Mouse (Mus musculus): ENCODE measurements at regions not wholly inside any gene's neighbourhood (a gene's known extent, or its start where the extent isn't known, plus 50 kb on each side); places are given as distances from the start of the nearest gene placed in this dataset.

DNA sequence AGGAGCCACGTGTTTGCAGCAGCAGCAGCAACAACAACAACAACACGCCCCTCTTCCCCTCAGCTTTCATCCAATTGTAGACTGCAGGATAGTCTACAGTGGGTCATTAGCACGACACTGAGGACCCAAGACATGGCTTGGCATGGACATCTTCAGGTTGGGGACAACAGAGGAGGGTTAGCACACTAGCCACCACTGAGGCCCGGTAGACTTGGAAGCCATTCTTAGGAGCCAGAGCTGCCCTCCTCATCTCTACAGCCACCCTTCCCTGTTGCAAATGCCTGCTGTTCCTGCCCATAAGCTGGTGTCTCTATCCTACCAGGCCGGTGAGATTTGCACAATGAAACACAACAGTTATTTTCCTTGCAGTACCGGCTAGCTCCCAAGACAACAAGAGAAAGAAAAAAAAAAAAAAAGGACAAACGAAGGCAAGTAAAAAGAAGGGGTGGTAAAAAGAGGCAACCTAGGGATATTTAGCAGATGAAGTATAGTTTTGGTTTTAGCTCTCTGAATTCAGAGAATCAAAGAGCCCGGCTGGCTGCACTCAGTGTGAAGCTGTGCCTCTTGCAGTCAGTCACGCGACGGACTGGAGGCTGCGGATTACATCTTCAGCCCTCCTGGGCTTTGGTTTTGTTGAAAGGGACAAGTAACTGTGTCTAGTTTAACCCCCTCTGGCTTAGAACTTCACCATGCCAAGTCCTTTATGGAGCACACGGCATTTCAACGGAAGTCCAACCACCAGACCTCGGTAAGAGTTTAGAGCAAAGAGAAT, 421.9 kb upstream of the Mki67 start:
- no peak for DNase-seq (ENCODE audit: low spot score)
- Histone ChIP-seq H3K27me3 (replicated peaks; ENCODE audit: low read depth, poor library complexity, severe bottlenecking) (no peaks in the 10 kb centered on the region), H3K4me3 (no peak overlapping the region), H3K36me3 (replicated peaks) (no peaks in the 10 kb centered on the region), H3K4me1 (peaks cover 12% of the 10 kb centered on the region), H3K27ac (replicated peaks) (no peak overlapping the region), H3K9me3 (no peaks in the 10 kb centered on the region)
- 68% methylated on average over 15 of the region's 15 CpGs for WGBS

DNA sequence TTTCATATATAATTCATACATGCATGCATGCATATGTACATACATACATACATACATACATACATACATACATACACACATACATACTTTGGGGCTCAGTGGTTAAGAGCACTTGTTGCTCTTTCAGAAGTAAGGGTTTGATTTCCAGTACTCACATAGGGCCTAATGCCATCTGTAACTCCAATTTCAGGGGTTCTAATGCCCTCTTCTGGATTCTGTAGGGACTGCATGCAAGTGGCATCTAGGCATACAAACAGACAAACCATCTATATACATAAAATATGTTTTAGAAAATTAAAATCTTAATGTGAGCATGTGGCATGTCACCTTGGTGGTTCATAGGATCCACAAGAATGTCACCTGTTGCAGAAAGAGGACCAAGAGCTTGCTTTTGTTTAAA, 426.7 kb upstream of the Mki67 start:
- Histone ChIP-seq H3K27me3 (replicated peaks; ENCODE audit: low read depth, poor library complexity, severe bottlenecking) (0 out of 2 replicates have a peak, but pooled peaks cover 6% of the 10 kb centered on the region), H3K4me3 (no peak overlapping the region), H3K27ac (replicated peaks) (no peak overlapping the region), H3K36me3 (replicated peaks) (no peaks in the 10 kb centered on the region), H3K9me3 (no peaks in the 10 kb centered on the region), H3K4me1 (peaks cover 8% of the 10 kb centered on the region)
- DNase-seq (ENCODE audit: low spot score), result no peak

DNA sequence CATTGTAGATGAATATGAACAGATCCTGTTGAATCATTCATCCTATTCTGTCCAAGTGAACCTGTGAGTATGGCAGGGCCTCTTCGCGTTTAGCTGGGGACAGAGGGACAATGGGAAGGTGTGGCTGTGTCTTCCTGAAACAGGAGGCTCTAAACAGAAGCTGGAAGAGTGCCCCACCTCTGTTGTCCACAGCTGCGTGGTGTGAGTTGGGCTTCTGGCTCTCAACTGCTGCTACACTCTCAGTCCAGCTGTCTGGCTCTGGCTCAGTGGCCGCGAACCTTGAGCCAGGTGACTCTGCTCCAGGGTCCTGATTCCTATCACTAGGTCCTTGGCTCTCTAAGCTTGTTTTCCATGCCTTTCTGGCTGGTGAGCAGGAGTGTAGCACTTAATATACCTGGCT, 434.0 kb upstream of the Mki67 start:
- WGBS, result 75% methylated on average over 5 of the region's 5 CpGs
- Histone ChIP-seq H3K4me1 (peaks cover 23% of the 10 kb centered on the region), H3K27me3 (replicated peaks; ENCODE audit: low read depth, poor library complexity, severe bottlenecking) (peaks cover 13% of the 10 kb centered on the region; the same call in 1 of the 2 replicates), H3K36me3 (replicated peaks) (no peaks in the 10 kb centered on the region), H3K4me3 (no peak overlapping the region), H3K27ac (replicated peaks) (0 out of 2 replicates have a peak overlapping the region, but pooled peaks have one; percentile 67), H3K9me3 (no peaks in the 10 kb centered on the region)
- no peak for DNase-seq (ENCODE audit: low spot score)

DNA sequence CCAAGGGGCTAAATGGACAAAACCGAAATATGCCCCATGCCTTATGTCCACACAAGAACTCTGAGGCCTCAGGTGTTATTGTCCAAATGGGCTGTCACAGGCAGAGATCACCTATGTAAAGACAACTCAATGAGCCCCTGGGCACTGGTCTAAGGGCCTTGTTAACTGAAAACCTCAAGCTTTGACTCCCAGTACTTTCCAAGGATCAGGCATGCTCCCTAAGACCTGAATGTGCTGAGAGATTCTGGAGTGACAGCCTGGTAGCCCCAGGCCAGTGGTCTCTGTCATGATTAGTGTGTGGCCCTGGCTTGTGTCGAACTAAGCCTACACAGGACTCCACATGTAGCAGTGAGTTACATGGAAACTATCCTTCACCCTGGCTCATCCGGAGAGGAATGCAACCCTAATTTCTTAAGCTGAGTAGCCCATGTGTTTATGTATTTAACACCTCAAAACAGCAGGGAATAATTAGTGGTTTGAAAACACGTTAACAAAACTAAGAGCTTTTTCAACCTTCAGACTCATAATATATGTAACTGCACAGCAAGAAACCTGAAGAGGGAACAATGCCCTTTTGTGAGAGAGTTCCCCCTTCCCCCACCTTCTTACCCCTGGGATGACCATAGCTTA, 435.3 kb upstream of the Mki67 start:
- Histone ChIP-seq H3K36me3 (replicated peaks) (no peaks in the 10 kb centered on the region), H3K4me1 (peaks cover 23% of the 10 kb centered on the region), H3K27me3 (replicated peaks; ENCODE audit: low read depth, poor library complexity, severe bottlenecking) (peaks cover 13% of the 10 kb centered on the region; the same call in 1 of the 2 replicates), H3K9me3 (no peaks in the 10 kb centered on the region), H3K27ac (replicated peaks) (peak overlapping the region; percentile 67), H3K4me3 (no peak overlapping the region)
- 30% methylated on average over 4 of the region's 4 CpGs for WGBS
- DNase-seq (ENCODE audit: low spot score), result peak; percentile 25

DNA sequence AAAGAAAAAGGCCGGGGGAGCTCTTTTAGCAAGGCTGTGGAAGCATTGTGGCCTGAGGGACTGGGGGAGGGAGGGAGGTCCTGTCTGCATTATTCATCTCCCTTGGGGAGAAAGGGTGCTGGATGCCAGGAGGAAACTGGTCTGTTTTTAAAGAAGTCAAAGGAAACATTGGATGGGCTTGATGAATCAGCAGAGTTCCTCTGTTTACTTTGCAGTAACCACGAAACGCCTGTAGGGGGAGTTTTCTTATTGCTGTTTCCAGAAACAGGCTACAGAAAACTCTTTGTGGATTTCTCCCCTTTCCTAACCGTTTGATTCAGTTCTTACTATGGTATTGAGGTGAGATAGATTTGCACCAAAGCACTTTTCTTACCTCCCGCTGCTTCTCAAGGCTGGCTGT, 436.3 kb upstream of the Mki67 start:
- H3K4me3 ChIP-seq, result no peak overlapping the region
- peaks cover 23% of the 10 kb centered on the region for H3K4me1 ChIP-seq
- 28% methylated on average over 5 of the region's 5 CpGs for WGBS
- peak overlapping the region; percentile 67; the same call in 1 of the 2 replicates for H3K27ac ChIP-seq (replicated peaks)
- H3K9me3 ChIP-seq, result no peaks in the 10 kb centered on the region
- peaks cover 9% of the 10 kb centered on the region; the same call in 1 of the 2 replicates for H3K27me3 ChIP-seq (replicated peaks; ENCODE audit: low read depth, poor library complexity, severe bottlenecking)
- H3K36me3 ChIP-seq (replicated peaks), result no peaks in the 10 kb centered on the region
- peak; percentile 65 for DNase-seq (ENCODE audit: low spot score)

DNA sequence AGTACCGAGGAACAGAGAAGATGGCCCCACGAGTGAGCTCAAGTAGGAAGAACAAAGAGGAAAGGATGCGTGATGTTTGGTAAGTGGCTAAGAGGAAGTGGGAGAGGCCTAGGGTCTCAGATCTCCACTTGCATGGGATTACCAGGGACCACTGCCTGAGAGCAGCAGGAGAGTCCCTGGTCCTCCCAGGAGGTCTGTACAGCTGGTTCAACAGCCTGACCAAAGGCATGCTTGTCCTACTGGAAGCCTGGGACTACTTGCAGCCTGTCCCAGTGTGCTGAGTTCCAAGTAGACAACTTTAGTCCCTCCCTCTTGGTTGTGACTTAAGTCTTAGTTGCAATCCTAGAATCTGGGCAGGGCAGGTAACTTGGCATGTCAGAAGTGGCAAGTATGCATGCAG, 437.5 kb upstream of the Mki67 start:
- peaks cover 23% of the 10 kb centered on the region for H3K4me1 ChIP-seq
- no peaks in the 10 kb centered on the region for H3K9me3 ChIP-seq
- H3K27ac ChIP-seq (replicated peaks), result peak overlapping the region; percentile 35
- DNase-seq (ENCODE audit: low spot score), result no peak
- peaks cover 7% of the 10 kb centered on the region; the same call in 1 of the 2 replicates for H3K27me3 ChIP-seq (replicated peaks; ENCODE audit: low read depth, poor library complexity, severe bottlenecking)
- no peaks in the 10 kb centered on the region for H3K36me3 ChIP-seq (replicated peaks)
- H3K4me3 ChIP-seq, result no peak overlapping the region
- 65% methylated on average over 3 of the region's 3 CpGs for WGBS

DNA sequence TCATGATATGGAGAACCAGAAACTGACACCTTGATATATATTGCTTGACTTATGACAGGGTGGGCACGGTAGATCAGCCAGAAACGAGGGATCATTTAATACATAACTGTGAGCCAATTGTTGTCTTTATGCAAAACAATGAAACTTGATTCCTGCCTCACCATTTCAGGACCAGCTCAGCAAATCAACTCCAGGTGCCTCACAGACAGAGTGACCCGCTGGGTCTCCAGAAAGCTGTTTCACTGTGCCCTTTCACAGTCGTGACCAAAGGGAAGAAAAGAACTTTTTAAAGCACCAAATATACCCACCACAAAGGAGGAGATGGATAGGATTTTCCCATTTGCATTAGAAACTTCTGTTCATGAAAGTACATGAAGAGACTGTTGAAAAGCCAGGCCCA, 443.0 kb upstream of the Mki67 start:
- Histone ChIP-seq H3K27me3 (replicated peaks; ENCODE audit: low read depth, poor library complexity, severe bottlenecking) (no peaks in the 10 kb centered on the region), H3K4me1 (peaks cover 12% of the 10 kb centered on the region), H3K4me3 (no peak overlapping the region), H3K27ac (replicated peaks) (peak overlapping the region; percentile 67), H3K36me3 (replicated peaks) (no peaks in the 10 kb centered on the region), H3K9me3 (no peaks in the 10 kb centered on the region)
- WGBS, result 11% methylated on average over 4 of the region's 4 CpGs
- DNase-seq (ENCODE audit: low spot score), result peak; percentile 70

DNA sequence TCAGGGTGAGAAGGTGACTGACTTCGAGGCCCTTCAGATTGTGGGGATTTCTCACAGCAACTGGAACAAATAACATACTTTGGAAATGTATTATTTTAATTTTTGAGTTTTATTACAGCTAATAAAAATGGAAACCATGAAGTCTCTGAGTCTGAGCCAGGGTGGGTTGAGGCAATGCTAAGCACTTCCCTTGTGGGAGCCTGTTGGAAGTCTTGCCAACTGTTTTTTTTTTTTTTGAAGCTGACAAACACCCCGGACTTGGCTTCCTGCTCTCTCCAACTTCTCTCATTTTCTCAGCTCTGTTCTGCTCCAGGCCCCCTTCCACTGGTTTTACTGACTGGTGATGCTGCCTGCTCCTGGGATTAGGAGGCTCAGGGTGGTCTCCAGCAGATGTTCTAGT, 445.4 kb upstream of the Mki67 start:
- 74% methylated on average over 2 of the region's 2 CpGs for WGBS
- no peak for DNase-seq (ENCODE audit: low spot score)

DNA sequence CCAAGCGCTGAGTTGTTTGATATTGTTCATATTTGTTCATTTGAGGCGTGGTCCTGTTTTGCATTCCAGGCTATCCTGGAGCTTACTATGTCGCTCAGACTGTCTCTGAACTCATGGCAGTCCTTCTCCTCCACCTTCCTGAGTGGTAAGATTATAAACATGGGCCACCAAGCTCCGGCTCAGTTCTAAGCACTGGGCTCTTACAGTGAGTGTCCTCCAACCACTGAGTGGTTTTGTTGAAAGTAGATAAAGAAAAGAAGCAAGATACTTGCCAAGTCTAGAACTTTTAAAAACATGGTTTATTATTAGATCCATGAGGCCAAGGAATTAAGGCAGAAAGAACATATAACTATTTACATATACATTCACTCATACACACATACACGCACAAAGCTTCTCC, 448.7 kb upstream of the Mki67 start:
- WGBS, result 88% methylated on average over 5 of the region's 5 CpGs
- H3K36me3 ChIP-seq (replicated peaks), result no peaks in the 10 kb centered on the region
- no peaks in the 10 kb centered on the region for H3K27me3 ChIP-seq (replicated peaks; ENCODE audit: low read depth, poor library complexity, severe bottlenecking)
- no peaks in the 10 kb centered on the region for H3K9me3 ChIP-seq
- DNase-seq (ENCODE audit: low spot score), result no peak
- H3K27ac ChIP-seq (replicated peaks), result no peak overlapping the region
- peaks cover 2% of the 10 kb centered on the region for H3K4me1 ChIP-seq
- H3K4me3 ChIP-seq, result no peak overlapping the region

More for the DNA sequence above, 445.4 kb upstream of the Mki67 start:
- Histone ChIP-seq H3K4me3 (no peak overlapping the region), H3K27me3 (replicated peaks; ENCODE audit: low read depth, poor library complexity, severe bottlenecking) (no peaks in the 10 kb centered on the region), H3K27ac (replicated peaks) (no peak overlapping the region), H3K4me1 (peaks cover 12% of the 10 kb centered on the region), H3K36me3 (replicated peaks) (no peaks in the 10 kb centered on the region), H3K9me3 (no peaks in the 10 kb centered on the region)

DNA sequence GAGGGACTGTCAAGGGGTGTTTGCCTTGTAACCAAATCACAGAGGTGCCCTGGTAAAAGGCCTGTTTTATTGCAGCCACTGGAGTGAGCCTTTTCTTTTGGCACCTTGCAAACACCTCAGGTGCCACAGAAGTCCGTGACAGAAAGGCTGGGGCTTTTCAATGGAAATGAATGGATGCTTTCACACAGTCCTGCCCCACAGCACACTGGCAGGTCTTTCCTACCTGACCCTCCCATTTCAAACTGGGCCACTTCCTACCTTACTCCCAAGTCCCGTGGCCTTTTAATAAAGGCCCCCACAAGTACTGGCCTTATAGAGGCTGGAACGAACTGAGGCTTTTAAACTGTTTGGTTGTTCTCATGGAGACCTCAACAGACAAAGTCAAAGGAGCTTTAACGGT, 453.1 kb upstream of the Mki67 start:
- DNase-seq (ENCODE audit: low spot score), result no peak
- H3K4me1 ChIP-seq, result no peaks in the 10 kb centered on the region
- no peaks in the 10 kb centered on the region for H3K36me3 ChIP-seq (replicated peaks)
- 71% methylated on average over 4 of the region's 4 CpGs for WGBS
- H3K4me3 ChIP-seq, result no peak overlapping the region
- no peak overlapping the region for H3K27ac ChIP-seq (replicated peaks)
- no peaks in the 10 kb centered on the region for H3K27me3 ChIP-seq (replicated peaks; ENCODE audit: low read depth, poor library complexity, severe bottlenecking)
- H3K9me3 ChIP-seq, result no peaks in the 10 kb centered on the region

DNA sequence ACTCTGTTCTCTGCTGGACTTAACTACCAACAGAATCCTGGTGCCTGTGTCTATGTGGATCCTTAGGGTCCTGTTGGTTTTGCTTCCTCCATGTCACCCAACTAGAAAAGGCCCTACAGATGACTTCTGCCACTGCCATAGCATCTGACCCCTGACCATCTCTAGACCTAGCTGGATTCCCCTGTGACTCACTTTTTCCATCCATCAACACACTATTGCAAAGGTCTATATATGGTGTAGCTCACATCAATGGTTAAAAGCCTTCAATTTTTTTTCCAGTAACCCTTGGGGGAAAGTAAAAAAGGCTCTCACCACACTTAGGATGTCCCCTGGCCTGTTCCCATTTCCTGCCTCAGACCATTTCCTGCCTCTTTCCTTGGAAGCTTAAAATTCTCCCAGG, 460.2 kb upstream of the Mki67 start:
- Histone ChIP-seq H3K36me3 (replicated peaks) (no peaks in the 10 kb centered on the region), H3K4me3 (no peak overlapping the region), H3K4me1 (peaks cover 5% of the 10 kb centered on the region), H3K9me3 (peaks cover 8% of the 10 kb centered on the region), H3K27me3 (replicated peaks; ENCODE audit: low read depth, poor library complexity, severe bottlenecking) (peaks cover 11% of the 10 kb centered on the region), H3K27ac (replicated peaks) (no peak overlapping the region)
- DNase-seq (ENCODE audit: low spot score), result no peak

DNA sequence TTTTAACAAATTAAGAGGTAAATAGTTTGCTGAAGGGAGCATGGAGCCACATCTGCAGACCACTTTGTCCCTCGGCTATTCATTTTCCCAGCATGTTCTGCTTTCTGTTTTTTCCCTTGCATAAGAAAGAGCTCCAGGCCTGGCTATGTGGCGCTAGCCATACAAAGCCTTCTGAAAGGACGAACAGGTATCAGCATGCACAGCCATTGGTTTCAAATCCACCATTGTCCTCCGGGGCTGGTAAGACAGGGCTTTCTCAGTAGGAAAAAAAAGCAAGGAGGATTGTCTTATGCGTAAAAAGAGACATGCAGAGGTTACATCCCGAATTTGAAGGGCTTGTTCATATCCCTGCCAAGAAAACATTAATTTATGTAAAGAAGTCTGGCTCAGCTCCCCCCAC, 464.8 kb upstream of the Mki67 start:
- H3K4me3 ChIP-seq, result no peak overlapping the region
- DNase-seq (ENCODE audit: low spot score), result peak; percentile 13
- peaks cover 8% of the 10 kb centered on the region for H3K9me3 ChIP-seq
- H3K36me3 ChIP-seq (replicated peaks), result no peaks in the 10 kb centered on the region
- H3K27me3 ChIP-seq (replicated peaks; ENCODE audit: low read depth, poor library complexity, severe bottlenecking), result peaks cover 16% of the 10 kb centered on the region
- H3K4me1 ChIP-seq, result peaks cover 6% of the 10 kb centered on the region
- 51% methylated on average over 6 of the region's 6 CpGs for WGBS
- no peak overlapping the region for H3K27ac ChIP-seq (replicated peaks)

DNA sequence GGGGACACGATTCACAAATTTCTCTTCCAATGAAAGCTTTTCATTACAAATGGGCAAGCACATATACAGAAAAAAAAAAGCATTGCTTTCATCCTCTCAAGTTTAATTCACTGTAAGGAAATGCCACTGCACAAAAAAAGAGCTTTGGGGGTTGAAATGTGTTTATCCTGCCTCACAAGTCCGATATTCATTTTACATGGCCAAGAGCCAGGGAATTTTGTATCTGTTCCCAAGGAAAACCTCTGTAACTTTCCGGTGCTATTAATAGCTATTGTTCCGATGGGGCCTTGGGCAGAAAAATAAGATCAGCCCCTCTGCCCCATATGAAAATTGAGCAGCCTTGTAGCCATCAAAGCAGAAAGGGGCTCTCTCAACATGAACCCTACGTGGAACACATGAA, 465.9 kb upstream of the Mki67 start:
- Histone ChIP-seq H3K9me3 (peaks cover 7% of the 10 kb centered on the region), H3K27me3 (replicated peaks; ENCODE audit: low read depth, poor library complexity, severe bottlenecking) (peaks cover 16% of the 10 kb centered on the region), H3K4me1 (peaks cover 6% of the 10 kb centered on the region), H3K4me3 (no peak overlapping the region), H3K27ac (replicated peaks) (no peak overlapping the region), H3K36me3 (replicated peaks) (no peaks in the 10 kb centered on the region)
- WGBS, result 88% methylated on average over 5 of the region's 5 CpGs
- no peak for DNase-seq (ENCODE audit: low spot score)
